Mouse (Mus musculus) CH12.LX (cell line): ENCODE data around the gene Elovl6. TPM values are rescaled to one million over a fixed set of nuclear protein-coding genes. Genes with fewer than 3 reads are reported as not detected.

ENCODE experiments used
- DNase-seq: peaks from one replicate; pipeline ENCODE4 v3.0.0-alpha.2; 2013; ENCODE audit errors: extremely low read depth
- H3K27ac ChIP-seq: 2 replicates; pipeline ENCODE4 v1.5.1; 2012; ENCODE audit warnings: low read depth, mild to moderate bottlenecking, control low read depth, moderate library complexity; ENCODE audit not compliant: insufficient read depth
- H3K27me3 ChIP-seq: replicated peaks from 2 replicates; pipeline ENCODE3; 2012; ENCODE audit warnings: inconsistent platforms
- H3K36me3 ChIP-seq, 2 experiments: replicated peaks in 1 of 2; 2 replicates each; pipeline versions ENCODE3 to v1.6.1; 2012; ENCODE audit warnings: inconsistent platforms in 1 of 2, low read length in 1 of 2, mild to moderate bottlenecking in 1 of 2, mixed read lengths in 1 of 2, moderate library complexity in 1 of 2; ENCODE audit not compliant: control insufficient read depth in 1 of 2, insufficient read depth in 1 of 2
- H3K4me1 ChIP-seq, 2 experiments: 2 replicates each; pipeline ENCODE4 v1.6.1; 2012; ENCODE audit warnings: inconsistent platforms in 1 of 2, moderate library complexity in 1 of 2; ENCODE audit not compliant: insufficient read depth in 2 of 2, control insufficient read depth in 1 of 2
- H3K4me2 ChIP-seq: 2 replicates; pipeline ENCODE4 v1.6.1; 2012; ENCODE audit warnings: low read depth, mild to moderate bottlenecking, control low read depth; ENCODE audit not compliant: poor library complexity, insufficient read depth, severe bottlenecking
- H3K4me3 ChIP-seq, 3 experiments: fragments of 150-350 bp in 1 of 3; sonication (generic) in 1 of 3; replicated peaks in 1 of 3; 2 replicates each; pipeline versions ENCODE3 to v1.5.1; 2011 to 2012; ENCODE audit warnings: low read depth in 2 of 3, low read length in 2 of 3, mild to moderate bottlenecking in 2 of 3, moderate library complexity in 2 of 3, control low read depth in 1 of 3, improper control_type of control experiment in 1 of 3, inconsistent platforms in 1 of 3, mixed read lengths in 1 of 3; ENCODE audit not compliant: poor library complexity in 1 of 3
- H3K79me2 ChIP-seq: replicated peaks from 2 replicates; pipeline ENCODE4 v1.6.1; 2012; ENCODE audit warnings: mild to moderate bottlenecking, moderate library complexity; ENCODE audit not compliant: control insufficient read depth, poor library complexity, insufficient read depth, severe bottlenecking; ENCODE audit errors: extremely low read depth
- H3K9ac ChIP-seq: 2 replicates; pipeline ENCODE4 v1.6.1; 2012; ENCODE audit warnings: low read depth, mild to moderate bottlenecking, control low read depth, moderate library complexity; ENCODE audit not compliant: insufficient read depth
- H3K9me3 ChIP-seq: replicated peaks from 2 replicates; pipeline ENCODE3; 2012; ENCODE audit warnings: low read length, inconsistent platforms, mixed read lengths
- BHLHE40 ChIP-seq: IDR thresholded peaks from 2 replicates; pipeline ENCODE4 v1.6.1; 2011; ENCODE audit warnings: mild to moderate bottlenecking, low read depth, low read length, improper control_type of control experiment
- HCFC1 ChIP-seq: IDR thresholded peaks from 2 replicates; pipeline ENCODE4 v1.6.1; 2012; ENCODE audit warnings: low read depth, mild to moderate bottlenecking, inconsistent platforms, low read length, improper control_type of control experiment
- IRF4 ChIP-seq: IDR thresholded peaks from 2 replicates; pipeline ENCODE4 v1.6.1; 2014; ENCODE audit warnings: low read depth, mild to moderate bottlenecking, inconsistent platforms, low read length, improper control_type of control experiment
- JUND ChIP-seq: conservative IDR thresholded peaks from 2 replicates; pipeline ENCODE4 v1.6.1; 2011; ENCODE audit warnings: low read depth, low read length, improper control_type of control experiment
- PAX5 ChIP-seq: IDR thresholded peaks from 2 replicates; pipeline ENCODE4 v1.6.1; 2012; ENCODE audit warnings: low read length, inconsistent platforms, mixed read lengths
- RAD21 ChIP-seq: IDR thresholded peaks from 2 replicates; pipeline ENCODE4 v1.6.1; 2011; ENCODE audit warnings: low read depth, mild to moderate bottlenecking, low read length, improper control_type of control experiment, moderate library complexity
- TCF12 ChIP-seq: IDR thresholded peaks from 2 replicates; pipeline ENCODE4 v1.6.1; 2014; ENCODE audit warnings: low read depth, mild to moderate bottlenecking, inconsistent platforms, low read length, improper control_type of control experiment
- UBTF ChIP-seq: IDR thresholded peaks from 2 replicates; pipeline ENCODE4 v1.6.1; 2012; ENCODE audit warnings: low read depth, mild to moderate bottlenecking, inconsistent platforms, low read length, improper control_type of control experiment, moderate library complexity
- ZC3H11A ChIP-seq: IDR thresholded peaks from 2 replicates; pipeline ENCODE4 v1.6.1; 2012; ENCODE audit warnings: low read depth, mild to moderate bottlenecking, inconsistent platforms, low read length, improper control_type of control experiment
- ZKSCAN1 ChIP-seq: IDR thresholded peaks from 2 replicates; pipeline ENCODE4 v1.6.1; 2012; ENCODE audit warnings: low read depth, inconsistent platforms, low read length, improper control_type of control experiment, borderline replicate concordance
- ZMIZ1 ChIP-seq: IDR thresholded peaks from 2 replicates; pipeline ENCODE4 v1.6.1; 2012; ENCODE audit warnings: low read depth, mild to moderate bottlenecking, inconsistent platforms, low read length, improper control_type of control experiment
- ZNF384 ChIP-seq: IDR thresholded peaks from 2 replicates; pipeline ENCODE4 v1.6.1; 2012; ENCODE audit warnings: low read depth, low read length, improper control_type of control experiment, inconsistent platforms
- dilution Hi-C: fragments of 300-500 bp; cut with MboI; formaldehyde crosslinking; loops from 2 replicates; pipeline ENCODE4 v1.14.3; 2020; ENCODE audit warnings: low sequenced_read_pairs; ENCODE audit not compliant: extremely low pct_unique_long_range_greater_than_20kb, extremely low pct_ligation_motif_present
- in situ Hi-C: fragments of 300-500 bp; cut with MboI; formaldehyde crosslinking; loops from 3 replicates; pipeline ENCODE4 v1.14.3; 2019; ENCODE audit warnings: low sequenced_read_pairs, low pct_ligation_motif_present, low pct_unique_long_range_greater_than_20kb, mixed read lengths
- polyA plus RNA-seq: library from polyadenylated mRNA; unstranded; fragments of >175 nt; gene quantifications from 2 replicates; pipeline ENCODE4 v1.2.1, GENCODE M21; 2012; ENCODE audit warnings: low read depth; ENCODE audit not compliant: insufficient read length
- total RNA-seq, 2 experiments: library from RNA; depleted of rRNA; stranded (reverse); fragments of 300-350 nt in 1 of 2; fragments of >200 nt in 1 of 2; gene quantifications; 2 replicates each; pipeline ENCODE4 v1.2.3; 2012 to 2014

Gene Elovl6
- total and polyA plus RNA-seq, 3 experiments = 1.7 to 6.8 (median 6.0) TPM

GRCm38 (mm10) chr3:129563807-129564206 is 31.7 kb downstream of the Elovl6 start:
- H3K9ac ChIP-seq = no peak overlapping the region
- dilution Hi-C loops = no loop called here
- peaks cover 6 to 16% of the 10 kb centered on the region in 2 experiments; a peak in 3 of 4 replicates for H3K4me1 ChIP-seq
- in situ Hi-C loops = no loop called here
- H3K36me3 ChIP-seq = peaks cover 0 to 3% of the 10 kb centered on the region in 2 experiments
- H3K4me2 ChIP-seq = no peak overlapping the region
- no peak overlapping the region for H3K4me3 ChIP-seq
- DNase-seq = no peak
- H3K27ac ChIP-seq = no peak overlapping the region
- TF ChIP-seq ZKSCAN1 (no peak), ZMIZ1 (no peak)
- TF ChIP-seq, all 38 proteins: peak for 0
- no peaks in the 10 kb centered on the region for H3K27me3 ChIP-seq
- no peaks in the 10 kb centered on the region for H3K79me2 ChIP-seq
- no peaks in the 10 kb centered on the region for H3K9me3 ChIP-seq

GRCm38 (mm10) chr3:129564852-129565251 is 32.7 kb downstream of the Elovl6 start:
- in situ Hi-C loops (no loop called here), dilution Hi-C loops (no loop called here)
- Histone ChIP-seq H3K27me3 (no peaks in the 10 kb centered on the region), H3K4me3 (no peak overlapping the region), H3K27ac (no peak overlapping the region), H3K36me3 (peaks cover 0 to 4% of the 10 kb centered on the region in 2 experiments), H3K4me2 (no peak overlapping the region), H3K9ac (no peak overlapping the region), H3K4me1 (peaks cover 6 to 18% of the 10 kb centered on the region in 2 experiments; a peak in 3 of 4 replicates), H3K9me3 (no peaks in the 10 kb centered on the region), H3K79me2 (no peaks in the 10 kb centered on the region)
- no peak for DNase-seq
- TF ChIP-seq UBTF (no peak), HCFC1 (no peak), RAD21 (no peak), PAX5 (no peak), ZNF384 (no peak), JUND (no peak)

- peak; percentile 38; the same call in 1 of the 2 replicates for TF ChIP-seq IRF4
- TF ChIP-seq BHLHE40 = 0 out of 2 replicates have a peak, but pooled peaks have one; percentile 18
- TF ChIP-seq TCF12 = peak; percentile 40; the same call in 1 of the 2 replicates
- TF ChIP-seq ZC3H11A = no peak
- H3K9me3 ChIP-seq = no peaks in the 10 kb centered on the region
- peak; percentile 18 for DNase-seq
- peaks cover 0 to 4% of the 10 kb centered on the region in 2 experiments for H3K36me3 ChIP-seq
- peak overlapping the region; percentile 41; the same call in 1 of the 2 replicates for H3K4me2 ChIP-seq
- H3K9ac ChIP-seq = peak overlapping the region; percentile 10; the same call in 1 of the 2 replicates
- in situ Hi-C loops (no loop called here), dilution Hi-C loops (no loop called here)
- no peak overlapping the region for H3K4me3 ChIP-seq
- H3K4me1 ChIP-seq = peaks cover 6 to 19% of the 10 kb centered on the region in 2 experiments; a peak in 3 of 4 replicates
- no peaks in the 10 kb centered on the region for H3K79me2 ChIP-seq
- no peaks in the 10 kb centered on the region for H3K27me3 ChIP-seq
- peak overlapping the region; percentile 61 for H3K27ac ChIP-seq
These were observed 33.3 kb downstream of the Elovl6 start for GRCm38 (mm10) chr3:129565458-129565857.
